Mouse (Mus musculus): ENCODE measurements at regions not wholly inside any gene's neighbourhood (a gene's known extent, or its start where the extent isn't known, plus 50 kb on each side); places are given as distances from the start of the nearest gene placed in this dataset.

GRCm38 (mm10) chr12:7918385-7918784 lies 59.1 kb upstream of the Apob start:
- no peak for ATAC-seq
- WGBS = 77% methylated on average over 1 of the region's 1 CpGs

GRCm38 (mm10) chr12:7918967-7919708 lies 58.3 kb upstream of the Apob start:
- Histone ChIP-seq H3K9ac (no peak overlapping the region), H3K4me3 (replicated peaks) (no peak overlapping the region), H3K27ac (peak overlapping the region; percentile 67; the same call in 1 of the 2 replicates), H3K9me3 (no peaks in the 10 kb centered on the region), H3K36me3 (no peaks in the 10 kb centered on the region), H3K4me1 (replicated peaks) (no peaks in the 10 kb centered on the region), H3K4me2 (replicated peaks) (0 out of 2 replicates have a peak overlapping the region, but pooled peaks have one; percentile 6), H3K27me3 (replicated peaks) (no peaks in the 10 kb centered on the region)
- 69% methylated on average over 4 of the region's 4 CpGs for WGBS
- peak; percentile 80 for ATAC-seq

More at GRCm38 (mm10) chr12:7918385-7918784, 59.1 kb upstream of the Apob start:
- no peaks in the 10 kb centered on the region for H3K27me3 ChIP-seq (replicated peaks)
- no peaks in the 10 kb centered on the region for H3K4me1 ChIP-seq (replicated peaks)
- no peak overlapping the region for H3K4me2 ChIP-seq (replicated peaks)
- no peaks in the 10 kb centered on the region for H3K9me3 ChIP-seq
- H3K27ac ChIP-seq = 0 out of 2 replicates have a peak overlapping the region, but pooled peaks have one; percentile 27
- H3K36me3 ChIP-seq = no peaks in the 10 kb centered on the region
- no peak overlapping the region for H3K9ac ChIP-seq
- no peak overlapping the region for H3K4me3 ChIP-seq (replicated peaks)

GRCm38 (mm10) chr12:7919709-7920324 lies 57.6 kb upstream of the Apob start:
- ATAC-seq = peak; percentile 93
- Histone ChIP-seq H3K9me3 (no peaks in the 10 kb centered on the region), H3K27me3 (replicated peaks) (no peaks in the 10 kb centered on the region), H3K9ac (no peak overlapping the region), H3K36me3 (no peaks in the 10 kb centered on the region), H3K27ac (peak overlapping the region; percentile 67; the same call in 1 of the 2 replicates), H3K4me1 (replicated peaks) (no peaks in the 10 kb centered on the region), H3K4me2 (replicated peaks) (peak overlapping the region; percentile 17; the same call in 1 of the 2 replicates), H3K4me3 (replicated peaks) (no peak overlapping the region)
- 48% methylated on average over 2 of the region's 2 CpGs for WGBS

GRCm38 (mm10) chr12:7920888-7921287 lies 56.6 kb upstream of the Apob start:
- H3K4me1 ChIP-seq (replicated peaks) = no peaks in the 10 kb centered on the region
- ATAC-seq = no peak
- no peaks in the 10 kb centered on the region for H3K36me3 ChIP-seq
- no peak overlapping the region for H3K4me2 ChIP-seq (replicated peaks)
- H3K27me3 ChIP-seq (replicated peaks) = no peaks in the 10 kb centered on the region
- 62% methylated on average over 1 of the region's 1 CpGs for WGBS
- H3K4me3 ChIP-seq (replicated peaks) = no peak overlapping the region
- H3K9ac ChIP-seq = no peak overlapping the region
- no peaks in the 10 kb centered on the region for H3K9me3 ChIP-seq
- no peak overlapping the region for H3K27ac ChIP-seq
